ENCODE assay signal across 15 mouse cellular contexts in the genomic region with DNA sequence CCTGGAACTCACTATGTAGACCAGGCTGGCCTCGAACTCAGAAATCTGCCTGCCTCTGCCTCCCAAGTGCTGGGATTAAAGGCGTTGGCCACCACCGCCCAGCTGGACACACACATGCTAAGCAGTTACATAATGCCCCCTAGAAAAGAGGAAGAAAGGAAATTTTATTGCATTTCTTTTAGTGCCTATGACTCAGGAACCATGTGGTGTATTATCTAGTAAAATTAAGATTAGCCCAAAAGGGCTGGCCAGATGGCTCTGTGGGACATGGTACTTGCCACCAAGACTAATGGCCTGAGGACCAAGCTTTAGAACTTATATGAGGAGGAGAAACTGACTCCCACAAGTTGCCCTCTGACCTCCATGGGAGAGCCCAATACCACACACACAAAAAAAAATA.
"Had no signal": no experiment of that assay in that cellular context is flagged by ENCODE, and none has a peak within 500 bp of the region (broad histone marks: within the 10 kb centered on the region; RNA-seq: fewer than 3 reads in every experiment).

No protein-coding gene starts in this region.

- H3K27ac ChIP-seq: layer of hippocampus, adult 2 months; limb, embryonic 13.5 days; midbrain, embryonic 15.5 days; neural tube, embryonic 13.5 days had no signal

- H3K9ac ChIP-seq: limb, embryonic 13.5 days; liver, embryonic 12.5 days; lung, embryonic 14.5 days; midbrain, embryonic 15.5 days; neural tube, embryonic 13.5 days; stomach, embryonic 15.5 days had no signal

- H3K27me3 ChIP-seq: limb, embryonic 13.5 days; midbrain, embryonic 15.5 days; stomach, embryonic 15.5 days had no signal

- H3K4me3 ChIP-seq: layer of hippocampus, adult 2 months; limb, embryonic 13.5 days; liver, embryonic 12.5 days; midbrain, embryonic 15.5 days; neural tube, embryonic 13.5 days; stomach, embryonic 15.5 days had no signal

- ATAC-seq: liver, embryonic 12.5 days; midbrain, embryonic 15.5 days had no signal

- H3K9me3 ChIP-seq: limb, embryonic 13.5 days; liver, embryonic 12.5 days; midbrain, embryonic 15.5 days; neural tube, embryonic 13.5 days; stomach, embryonic 15.5 days had no signal

- H3K4me2 ChIP-seq: limb, embryonic 13.5 days; liver, embryonic 12.5 days; lung, embryonic 14.5 days; midbrain, embryonic 15.5 days; neural tube, embryonic 13.5 days; stomach, embryonic 15.5 days had no signal

- H3K36me3 ChIP-seq: midbrain, embryonic 15.5 days; stomach, embryonic 15.5 days had no signal

- DNase-seq: kidney, adult 11 months; kidney, postnatal 10 days; kidney, postnatal 4 days; left cerebral cortex, postnatal 4 days; lung, embryonic 14.5 days; lung, postnatal 10 days; lung, postnatal 4 days; retina, postnatal 1 day; thymus, postnatal 36 days had no signal
